Mouse (Mus musculus) kidney, postnatal 0 days (tissue): ENCODE results near the gene Nid2. TPM values are rescaled to one million over a fixed set of nuclear protein-coding genes. Genes with fewer than 3 reads are reported as not detected.
A peak's percentile ranks its signal among the peaks of the same experiment; 100 is the strongest.

Source experiments
- ATAC-seq: fragments of 200-750 bp; cut with Nextera tagmentation; replicated peaks from 2 replicates; pipeline ENCODE4 v1.8.0; 2017; ENCODE audit warnings: low read depth, moderate number of reproducible peaks, moderate TSS enrichment, moderate library complexity; ENCODE audit not compliant: low FRiP score
- DNase-seq: peaks from one replicate; pipeline ENCODE4 v3.0.0-alpha.2; 2016; ENCODE audit warnings: low spot score
- H3K27ac ChIP-seq: fragments of 300-500 bp; sonication (generic); 2 replicates; pipeline ENCODE4 v1.5.1; 2014; ENCODE audit warnings: mild to moderate bottlenecking
- H3K27me3 ChIP-seq: fragments of 300-500 bp; sonication (generic); 2 replicates; pipeline ENCODE4 v1.6.1; 2014; ENCODE audit warnings: low read length, mixed read lengths; ENCODE audit not compliant: insufficient read depth
- H3K36me3 ChIP-seq: fragments of 300-500 bp; sonication (generic); 2 replicates; pipeline ENCODE4 v1.6.1; 2014; ENCODE audit warnings: low read length, mixed read lengths; ENCODE audit not compliant: insufficient read depth
- H3K4me1 ChIP-seq: fragments of 300-500 bp; sonication (generic); replicated peaks from 2 replicates; pipeline ENCODE4 v1.6.1; 2014; ENCODE audit warnings: antibody characterized with exemption, low read length, mixed read lengths; ENCODE audit not compliant: insufficient read depth
- H3K4me2 ChIP-seq: fragments of 300-500 bp; sonication (generic); 2 replicates; pipeline ENCODE4 v1.6.1; 2014; ENCODE audit warnings: mild to moderate bottlenecking, low read length, moderate library complexity, mixed read lengths
- H3K4me3 ChIP-seq: fragments of 300-500 bp; sonication (generic); replicated peaks from 2 replicates; pipeline ENCODE4 v1.5.1; 2014; ENCODE audit warnings: low read depth, low read length
- H3K9ac ChIP-seq: fragments of 300-500 bp; sonication (generic); 2 replicates; pipeline ENCODE4 v1.6.1; 2014; ENCODE audit warnings: low read depth, low read length
- H3K9me3 ChIP-seq: fragments of 300-500 bp; sonication (generic); replicated peaks from 2 replicates; pipeline ENCODE4 v1.6.1; 2016; ENCODE audit warnings: low read length, inconsistent platforms, mixed read lengths
- CTCF ChIP-seq: IDR thresholded peaks from 2 replicates; pipeline ENCODE4 v1.5.1; 2016; ENCODE audit warnings: antibody characterized with exemption, low read depth, mild to moderate bottlenecking, moderate library complexity
- WGBS: fragments of 180-500 bp; shearing (Covaris S2); extraction: QIAGEN DNeasy Blood & Tissue Kit; methylation state at CpG from one replicate; pipeline ENCODE4 v1.1.7; 2014; 5-methylcytosine and 5-hydroxymethylcytosine counted together
- polyA plus RNA-seq: library from polyadenylated mRNA; unstranded; fragments of >200 nt; fragmentation: Nextera tagmentation; extraction: Ambion mirVana; gene quantifications from 2 replicates; pipeline ENCODE4 v1.2.1, GENCODE M21; 2015

Gene Nid2
- polyA plus RNA-seq, 1 experiment from 2014 or later = 65.3 TPM

GRCm38 (mm10) chr14:19788443-19788842, 37.4 kb downstream of the Nid2 start:
- H3K4me3 ChIP-seq = no peak overlapping the region
- peak; percentile 67; the same call in 1 of the 2 replicates for ATAC-seq
- DNase-seq = no peak
- peaks cover 16% of the 10 kb centered on the region; the same call in 1 of the 2 replicates for H3K36me3 ChIP-seq
- no peak for TF ChIP-seq CTCF
- H3K9ac ChIP-seq = no peak overlapping the region
- no peak overlapping the region for H3K4me2 ChIP-seq
- H3K4me1 ChIP-seq = no peaks in the 10 kb centered on the region
- no peak overlapping the region for H3K27ac ChIP-seq
- H3K9me3 ChIP-seq = no peaks in the 10 kb centered on the region
- no peaks in the 10 kb centered on the region for H3K27me3 ChIP-seq
- WGBS = 87% methylated on average over 1 of the region's 1 CpGs

- Histone ChIP-seq H3K27ac (0 out of 2 replicates have a peak overlapping the region, but pooled peaks have one; percentile 47), H3K36me3 (peaks cover 38% of the 10 kb centered on the region), H3K9me3 (no peaks in the 10 kb centered on the region), H3K4me3 (no peak overlapping the region), H3K4me1 (no peaks in the 10 kb centered on the region), H3K9ac (no peak overlapping the region), H3K4me2 (no peak overlapping the region), H3K27me3 (no peaks in the 10 kb centered on the region)
- whole genome bisulfite sequencing = 44% methylated on average over 4 of the region's 4 CpGs
- peak; percentile 57 for DNase-seq
- no peak for ATAC-seq
- TF ChIP-seq CTCF = no peak
Measured at GRCm38 (mm10) chr14:19794881-19795280, 43.8 kb downstream of the Nid2 start.

- no peak for ATAC-seq
- 68% methylated on average over 18 of the region's 18 CpGs for WGBS
- no peaks in the 10 kb centered on the region for H3K27me3 ChIP-seq
Measured at GRCm38 (mm10) chr14:19796541-19797304, 45.7 kb downstream of the Nid2 start.

GRCm38 (mm10) chr14:19800485-19800884, 49.4 kb downstream of the Nid2 start:
- H3K4me2 ChIP-seq = no peak overlapping the region
- no peaks in the 10 kb centered on the region for H3K9me3 ChIP-seq
- no peak overlapping the region for H3K9ac ChIP-seq
- peaks cover 40% of the 10 kb centered on the region for H3K36me3 ChIP-seq
- no peaks in the 10 kb centered on the region for H3K27me3 ChIP-seq
- DNase-seq (no peak), ATAC-seq (no peak)
- H3K4me1 ChIP-seq = no peaks in the 10 kb centered on the region
- no peak for TF ChIP-seq CTCF
- no peak overlapping the region for H3K4me3 ChIP-seq
- WGBS = 61% methylated on average over 2 of the region's 2 CpGs
- no peak overlapping the region for H3K27ac ChIP-seq

More at GRCm38 (mm10) chr14:19796541-19797304, 45.7 kb downstream of the Nid2 start:
- H3K9ac ChIP-seq = no peak overlapping the region
- H3K27ac ChIP-seq = no peak overlapping the region
- TF ChIP-seq CTCF = no peak
- no peaks in the 10 kb centered on the region for H3K4me1 ChIP-seq
- H3K4me3 ChIP-seq = no peak overlapping the region
- no peak overlapping the region for H3K4me2 ChIP-seq
- peaks cover 39% of the 10 kb centered on the region for H3K36me3 ChIP-seq
- H3K9me3 ChIP-seq = no peaks in the 10 kb centered on the region
- no peak for DNase-seq

GRCm38 (mm10) chr14:19801474-19802215, 50.6 kb downstream of the Nid2 start:
- Histone ChIP-seq H3K27me3 (no peaks in the 10 kb centered on the region), H3K9ac (no peak overlapping the region), H3K4me2 (no peak overlapping the region), H3K4me3 (no peak overlapping the region), H3K27ac (no peak overlapping the region), H3K9me3 (no peaks in the 10 kb centered on the region), H3K4me1 (no peaks in the 10 kb centered on the region), H3K36me3 (peaks cover 47% of the 10 kb centered on the region)
- ATAC-seq (no peak), DNase-seq (no peak)
- WGBS = 88% methylated on average over 8 of the region's 8 CpGs
- TF ChIP-seq CTCF = no peak

- Histone ChIP-seq H3K4me1 (no peaks in the 10 kb centered on the region), H3K36me3 (peaks cover 39% of the 10 kb centered on the region), H3K4me3 (no peak overlapping the region), H3K27ac (no peak overlapping the region), H3K9ac (no peak overlapping the region), H3K27me3 (no peaks in the 10 kb centered on the region), H3K9me3 (no peaks in the 10 kb centered on the region), H3K4me2 (no peak overlapping the region)
- DNase-seq (no peak), ATAC-seq (no peak)
- TF ChIP-seq CTCF = no peak
- WGBS = 68% methylated on average over 4 of the region's 4 CpGs
Measured at GRCm38 (mm10) chr14:19803222-19803621, 52.2 kb downstream of the Nid2 start.
